Mouse (Mus musculus): ENCODE measurements around the gene Ssr2. TPM values are rescaled to one million over a fixed set of nuclear protein-coding genes. Genes with fewer than 3 reads are reported as not detected.
"Not testable (repeated sequence)": the region's sequence is repeated elsewhere in the genome, so short reads cannot be mapped to it uniquely, and the experiment has no call there.

Ssr2 gene
- total RNA-seq, 2 experiments from 2014 or later, result 127 to 130 TPM

DNA sequence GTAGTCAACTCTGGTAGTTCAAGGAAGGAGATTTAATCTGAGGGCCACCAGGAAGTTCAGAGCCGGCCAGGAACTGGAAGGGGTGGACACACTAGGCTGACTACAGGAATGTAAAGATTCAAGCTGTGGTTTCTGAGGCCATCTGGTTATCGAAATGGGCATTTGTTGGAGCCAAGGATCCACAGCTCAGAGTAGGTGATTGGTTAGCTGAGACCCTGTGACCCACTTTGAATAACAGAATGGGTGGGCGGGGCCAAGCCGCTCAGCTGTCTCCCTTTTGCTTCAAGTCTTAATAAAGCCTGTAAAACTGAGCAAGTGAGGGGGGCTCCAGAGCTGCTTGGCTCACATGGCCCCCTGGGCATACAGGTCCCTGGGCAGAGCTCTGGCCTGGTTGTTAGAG, 13.7 kb upstream of the Ssr2 start:
- intact Hi-C loops (cut with DNase I), result no loop called here
- no peak for DNase-seq

DNA sequence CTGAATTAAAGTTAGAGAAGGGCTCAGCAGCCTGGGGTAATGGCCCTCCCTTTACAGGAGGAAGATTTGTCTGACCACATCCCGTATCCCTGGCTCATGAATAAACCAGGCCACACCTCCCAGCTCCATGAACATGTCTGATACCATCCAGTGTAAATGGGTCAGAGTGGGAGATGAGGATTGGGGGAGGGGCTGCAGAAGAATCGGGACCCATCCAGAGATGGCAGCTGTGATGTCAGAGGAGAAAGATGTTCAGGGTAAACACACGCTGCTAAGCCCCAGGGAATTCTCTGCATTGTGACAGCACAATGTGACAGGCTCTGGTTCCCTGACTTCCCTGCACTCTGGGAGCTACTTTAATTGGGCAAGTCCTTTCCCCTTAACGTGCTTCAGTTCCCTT, 12.2 kb upstream of the Ssr2 start:
- intact Hi-C loops (cut with DNase I), result no loop called here
- DNase-seq, result no peak

DNA sequence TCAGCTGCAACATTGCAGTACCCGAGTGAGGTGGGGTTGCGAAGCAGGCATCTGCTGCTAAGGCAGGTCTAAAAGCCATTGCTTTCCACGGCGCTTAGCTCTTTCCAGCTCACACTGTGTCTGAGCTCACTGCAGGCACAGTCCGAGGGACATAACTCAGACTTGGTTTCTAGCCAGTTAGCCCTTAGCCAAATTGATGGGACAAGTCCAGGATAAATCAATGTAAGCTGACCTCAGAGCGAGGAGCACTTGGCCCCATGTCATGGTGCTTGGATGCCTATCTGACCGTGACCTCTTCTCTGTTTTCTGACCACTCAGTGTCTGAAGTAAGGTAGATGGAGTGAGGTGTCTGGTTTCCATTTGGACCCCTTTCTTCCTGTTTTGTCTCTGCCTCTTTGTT, 11.7 kb upstream of the Ssr2 start:
- DNase-seq, result no peak
- intact Hi-C loops (cut with DNase I), result no loop called here

DNA sequence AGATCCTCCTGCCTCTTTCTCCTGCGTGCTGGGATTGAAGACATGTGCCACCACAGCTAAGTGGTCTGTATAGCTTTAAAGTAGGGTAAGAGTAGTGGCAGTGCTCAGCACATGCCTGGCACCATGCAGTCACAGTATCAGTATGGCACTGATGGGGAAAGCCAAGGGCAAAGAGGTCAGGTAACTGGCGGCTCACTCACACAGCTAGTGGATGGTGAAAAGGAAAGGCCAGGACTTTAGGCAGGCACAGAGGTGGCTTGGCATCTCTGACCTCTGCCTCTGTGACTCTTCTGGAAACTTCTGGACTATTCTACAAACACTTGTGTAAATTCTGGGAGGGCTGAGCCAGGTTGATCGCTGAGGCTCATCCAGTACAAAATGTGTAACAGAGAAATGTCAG, 9.6 kb upstream of the Ssr2 start:
- peak; percentile 49 to 52 for DNase-seq
- intact Hi-C loops (cut with DNase I), result no loop called here

- intact Hi-C loops (cut with DNase I), result no loop called here
- DNase-seq, result peak in 1 of 2 experiments; percentile 31
These were observed 9.1 kb upstream of the Ssr2 start for GRCm38 (mm10) chr3:88566536-88567061.

DNA sequence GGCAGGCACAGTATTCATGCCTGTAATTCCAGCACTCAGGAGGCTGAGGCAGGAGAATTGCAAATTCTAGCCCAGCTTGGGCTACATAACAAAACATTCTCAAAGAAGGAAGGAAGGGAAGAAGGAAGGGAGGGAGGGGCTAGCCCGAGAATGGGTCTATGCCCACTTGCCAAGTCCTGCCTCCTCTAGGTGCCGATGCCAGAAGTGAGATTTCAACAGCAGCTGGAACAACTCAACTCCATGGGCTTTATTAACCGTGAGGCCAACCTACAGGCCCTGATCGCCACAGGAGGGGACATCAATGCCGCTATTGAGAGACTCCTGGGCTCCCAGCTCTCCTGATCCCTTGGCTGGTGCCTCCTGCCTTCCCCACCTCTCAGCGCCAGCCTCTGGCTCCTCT, 7.8 kb upstream of the Ssr2 start:
- DNase-seq, result no peak
- intact Hi-C loops (cut with DNase I), result no loop called here

DNA sequence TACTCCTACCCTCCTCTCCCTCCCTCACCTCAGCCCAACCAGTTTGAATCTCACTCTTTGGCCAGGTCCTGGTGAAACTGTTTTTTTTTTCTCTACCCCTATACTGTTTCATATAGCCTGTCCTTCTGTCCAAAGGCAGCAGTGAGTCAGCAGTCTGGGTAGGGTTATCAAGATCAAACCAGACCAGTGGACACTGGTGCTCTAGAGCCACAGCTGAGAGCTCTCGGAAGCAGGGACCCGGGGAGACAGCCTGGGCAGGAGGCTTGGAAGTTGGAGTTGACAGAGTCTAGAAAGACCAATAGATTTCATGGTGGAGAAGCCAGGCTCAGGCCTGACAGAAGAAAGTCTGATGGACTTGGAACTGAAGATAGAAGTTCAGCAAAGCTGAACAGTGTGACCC, 7.1 kb upstream of the Ssr2 start:
- DNase-seq, result no peak
- intact Hi-C loops (cut with DNase I), result no loop called here

DNA sequence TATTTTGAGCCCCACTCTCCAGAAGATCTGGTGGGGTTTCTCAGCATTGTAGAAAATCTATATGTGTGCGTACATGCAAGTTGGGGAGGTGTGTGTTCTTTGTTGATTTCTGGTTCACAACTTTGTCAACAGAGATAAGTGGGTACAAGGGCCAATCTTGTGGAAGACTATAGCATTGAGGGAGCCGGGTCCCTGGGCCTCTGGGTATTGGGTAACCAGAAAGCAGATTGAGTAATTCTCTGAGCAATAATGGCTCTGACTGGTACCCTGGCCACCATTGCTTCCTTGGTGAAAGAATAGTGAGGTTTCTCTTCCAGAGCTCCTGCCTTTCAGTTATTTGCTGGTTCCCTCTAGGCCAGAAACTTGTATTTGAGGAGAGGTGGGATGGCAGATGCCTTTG, 6.6 kb upstream of the Ssr2 start:
- intact Hi-C loops (cut with DNase I), result no loop called here
- no peak for DNase-seq

GRCm38 (mm10) chr3:88569694-88570093, 6.0 kb upstream of the Ssr2 start:
- intact Hi-C loops (cut with DNase I), result no loop called here
- DNase-seq, result no peak

DNA sequence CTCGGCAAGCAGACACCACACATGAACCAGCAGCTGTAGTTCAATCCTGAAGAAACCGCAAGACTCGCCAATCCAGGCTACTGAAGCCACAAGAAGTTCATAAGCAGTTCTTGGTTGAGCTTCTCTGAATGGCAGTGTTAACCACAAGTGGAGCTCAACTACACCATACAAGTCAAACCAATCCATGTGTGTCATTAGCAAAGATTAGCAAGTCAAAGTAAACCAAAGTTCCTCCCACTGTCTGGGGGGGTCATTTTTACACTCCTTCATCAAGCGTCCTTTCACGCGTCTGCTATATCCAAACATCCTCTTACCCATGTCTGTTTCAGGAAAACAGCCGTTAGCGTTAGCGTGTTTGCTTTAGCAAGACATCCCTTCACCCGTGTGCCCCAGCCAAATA, 5.3 kb upstream of the Ssr2 start:
- intact Hi-C loops (cut with DNase I), result no loop called here
- no peak for DNase-seq

DNA sequence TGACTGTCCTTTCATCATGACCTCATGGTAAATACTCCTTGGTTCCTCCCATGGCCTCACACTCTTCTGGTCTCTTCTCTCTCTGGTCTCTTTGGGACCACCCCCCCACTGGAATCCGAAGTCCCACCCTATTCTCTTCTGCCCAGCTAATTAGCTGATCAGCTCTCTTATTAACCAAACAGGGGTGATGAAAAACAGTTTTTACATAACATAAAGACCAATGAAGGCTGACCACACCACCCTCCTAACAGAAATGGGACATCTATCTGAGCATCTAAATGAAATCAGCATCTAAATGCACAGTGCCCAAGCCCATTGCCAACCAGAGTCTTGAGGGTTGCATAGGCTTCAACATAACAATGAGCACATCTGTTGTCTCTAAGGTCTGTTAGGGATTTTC, 3.8 kb upstream of the Ssr2 start:
- intact Hi-C loops (cut with DNase I), result no loop called here
- DNase-seq, result no peak

DNA sequence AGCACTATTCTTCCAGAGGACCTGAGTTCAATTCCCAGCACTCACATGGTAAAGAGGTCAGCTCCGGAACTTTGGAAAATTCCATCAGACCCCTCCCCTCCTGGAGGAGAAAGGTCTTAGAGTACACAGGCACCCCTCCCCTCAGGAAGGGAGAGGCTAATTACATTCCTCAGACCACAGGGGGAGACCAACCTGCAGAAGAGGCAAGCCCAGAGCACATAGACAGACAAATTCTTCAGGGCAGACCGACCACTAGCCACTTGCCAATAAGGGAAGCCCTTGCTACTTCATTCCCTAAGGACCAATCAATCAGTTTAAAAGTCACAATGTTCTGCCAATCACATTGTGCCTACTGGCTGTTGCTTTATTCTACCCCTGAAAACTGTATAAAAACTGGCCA, 2.8 kb upstream of the Ssr2 start:
- intact Hi-C loops (cut with DNase I), result no loop called here
- no peak for DNase-seq

- DNase-seq, result no peak
- intact Hi-C loops (cut with DNase I), result no loop called here
These were observed 1.9 kb upstream of the Ssr2 start for GRCm38 (mm10) chr3:88573810-88574209.

DNA sequence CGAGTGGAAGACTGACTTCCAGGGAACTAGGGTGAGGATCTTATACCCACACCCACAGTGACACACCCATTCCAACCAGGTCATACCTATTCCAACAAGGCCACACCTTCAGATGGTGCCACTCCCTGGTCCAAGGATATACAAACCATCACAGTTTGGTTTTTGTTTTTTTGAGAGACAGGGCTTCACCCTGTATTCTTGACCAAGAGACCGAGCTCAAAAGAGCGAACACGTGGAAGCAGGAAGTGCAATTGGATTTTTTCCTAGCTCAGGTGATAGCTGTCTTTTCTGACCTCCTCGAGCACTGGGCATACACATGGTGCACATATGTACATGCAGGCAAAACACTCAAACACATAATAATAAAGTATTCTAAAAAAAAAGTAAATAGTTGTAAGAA, 2.2 kb downstream of the Ssr2 start:
- DNase-seq; intact Hi-C loops (cut with DNase I): not testable (repeated sequence)

DNA sequence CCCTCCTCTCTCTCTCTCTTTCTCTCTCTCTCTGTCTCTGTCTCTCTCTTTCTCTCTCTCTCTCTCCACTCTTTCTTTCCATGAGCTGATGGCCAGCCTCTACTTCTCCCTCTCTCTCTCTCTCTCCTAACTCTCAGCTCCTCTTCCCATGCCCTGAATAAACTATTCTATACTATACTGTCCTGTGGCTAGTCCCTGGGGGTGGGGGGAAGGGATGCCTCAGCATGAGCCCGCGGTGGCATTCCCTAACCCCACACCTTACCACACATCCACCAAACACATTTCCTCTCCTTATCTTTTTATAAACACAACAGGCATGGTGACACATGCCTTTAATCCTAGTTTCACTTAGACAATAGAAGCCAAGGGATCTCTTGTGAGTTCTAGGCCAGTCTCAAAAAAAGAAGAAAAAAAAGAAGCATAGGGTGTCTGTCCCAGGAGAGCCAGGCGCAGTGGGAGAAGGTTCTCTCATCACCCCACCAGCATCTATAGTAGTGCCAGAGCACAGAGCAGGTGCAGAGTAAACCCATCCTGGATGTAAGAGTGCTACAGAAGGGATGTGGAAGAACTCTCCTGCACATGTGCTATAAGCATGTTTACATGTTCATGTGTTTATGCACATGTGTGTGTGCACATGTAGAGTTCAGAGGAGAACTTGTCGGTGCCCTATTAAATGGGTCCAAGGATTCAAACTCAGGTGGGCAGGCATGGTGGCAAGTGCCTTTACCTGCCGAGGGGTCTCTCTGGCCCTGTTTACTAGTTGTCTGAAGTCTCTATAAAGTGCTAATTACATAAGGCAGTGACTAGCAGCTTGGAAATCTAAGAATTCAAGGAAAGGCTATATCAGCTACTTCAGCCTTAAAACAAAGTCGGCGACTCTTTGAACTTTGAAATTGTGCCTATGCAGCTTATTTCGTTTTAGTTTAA, 3.1 kb downstream of the Ssr2 start:
- intact Hi-C loops (cut with DNase I), result no loop called here

DNA sequence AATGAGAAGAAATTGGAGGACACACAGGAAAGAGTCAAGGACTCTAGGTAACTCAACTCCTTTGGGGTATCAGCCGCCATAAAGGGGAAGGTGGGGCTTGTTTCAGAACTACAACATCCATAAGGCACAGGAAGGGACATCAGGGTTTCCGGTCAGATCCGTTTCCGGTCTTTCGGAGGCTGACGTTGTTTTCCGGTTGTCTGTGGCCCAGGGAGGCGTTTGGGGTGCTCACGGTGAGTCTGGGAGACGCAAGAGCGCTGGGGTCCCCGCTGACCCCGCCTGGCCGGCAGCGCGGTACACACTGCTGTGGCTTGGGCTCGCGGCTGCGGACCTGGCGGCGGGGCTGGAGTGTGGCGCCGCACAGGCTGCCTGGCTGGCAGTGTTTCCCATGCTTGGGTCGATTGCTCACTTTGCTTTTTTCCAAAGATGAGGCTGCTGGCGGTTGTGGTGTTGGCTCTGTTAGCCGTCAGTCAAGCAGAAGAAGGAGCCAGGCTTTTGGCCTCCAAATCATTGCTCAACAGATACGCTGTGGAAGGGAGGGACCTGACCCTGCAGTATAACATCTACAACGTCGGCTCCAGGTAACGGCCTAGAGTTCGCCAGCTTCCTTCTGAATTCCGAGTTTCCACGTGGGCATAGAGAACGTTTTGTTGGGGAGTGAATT, 3.9 kb downstream of the Ssr2 start:
- intact Hi-C loops (cut with DNase I), result no loop called here
- DNase-seq, result peak; percentile 86 to 90

More for the DNA sequence above, 3.1 kb downstream of the Ssr2 start:
- DNase-seq, result no peak

DNA sequence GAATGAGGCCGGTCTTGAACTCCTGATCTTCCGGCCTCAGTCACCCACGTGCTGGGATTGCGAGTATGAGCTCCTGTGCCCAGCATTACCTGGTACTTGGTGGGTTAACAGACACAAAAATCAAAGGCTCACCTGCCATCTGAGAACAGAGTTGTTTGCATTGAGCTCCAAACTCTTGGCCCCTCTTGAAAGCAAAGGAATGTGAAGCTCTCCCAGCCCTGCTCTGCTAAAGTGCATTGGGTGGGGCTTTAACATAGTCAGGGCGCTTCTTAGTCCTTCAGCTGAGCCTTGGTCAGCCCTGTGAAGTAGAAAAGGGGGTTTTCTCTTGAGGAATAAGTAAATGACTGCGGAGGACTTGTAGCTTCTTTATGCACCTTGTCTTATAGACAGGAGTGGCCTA, 10.1 kb downstream of the Ssr2 start:
- intact Hi-C loops (cut with DNase I), result no loop called here
- DNase-seq, result no peak

- DNase-seq, result no peak
- intact Hi-C loops (cut with DNase I), result no loop called here
These were observed 11.0 kb downstream of the Ssr2 start for GRCm38 (mm10) chr3:88586640-88587039.

- DNase-seq, result no peak
- intact Hi-C loops (cut with DNase I), result loop anchor here (5.0 kb wide), 2 partner anchors 52 to 147 kb away; no protein-coding TSS in a partner anchor
These were observed 14.6 kb downstream of the Ssr2 start for GRCm38 (mm10) chr3:88590246-88590645.

DNA sequence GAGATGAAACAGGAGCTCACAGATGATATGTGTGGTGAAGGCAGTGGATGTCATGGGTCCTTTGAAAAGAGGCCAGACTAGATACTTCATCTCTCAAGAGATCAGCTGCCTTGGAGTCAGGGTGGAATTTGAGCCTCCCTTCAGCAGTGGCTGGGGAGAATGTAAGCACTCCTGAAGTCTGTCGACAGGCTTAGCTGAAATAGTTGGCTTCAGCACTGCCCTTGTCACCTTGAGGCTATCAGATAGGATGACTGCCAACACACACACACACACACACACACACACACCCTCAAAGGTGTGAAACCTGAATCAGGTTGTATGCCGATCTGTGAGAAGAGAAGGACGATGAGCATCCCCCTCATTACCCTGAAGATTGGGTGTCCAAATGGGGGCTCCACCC, 15.4 kb downstream of the Ssr2 start:
- intact Hi-C loops (cut with DNase I), result loop anchor here (5.0 kb wide), 2 partner anchors 51 to 146 kb away; no protein-coding TSS in a partner anchor
- DNase-seq, result no peak

- intact Hi-C loops (cut with DNase I), result loop anchor here (5.0 kb wide), 2 partner anchors 50 to 145 kb away; no protein-coding TSS in a partner anchor
- DNase-seq, result peak; percentile 55 to 79
These were observed 16.5 kb downstream of the Ssr2 start for GRCm38 (mm10) chr3:88591950-88592731.
